Mouse (Mus musculus) embryonic fibroblast, embryonic 13.5 days (primary cell): ENCODE results near the gene Gm21188.
"Not testable (repeated sequence)": the region's sequence is repeated elsewhere in the genome, so short reads cannot be mapped to it uniquely, and the experiment has no call there.

Experiments used
- CTCF ChIP-seq: IDR thresholded peaks from 2 replicates; pipeline ENCODE4 v1.5.1; 2011; ENCODE audit warnings: mild to moderate bottlenecking, control low read depth, low read length, moderate library complexity, borderline replicate concordance; ENCODE audit not compliant: insufficient read depth
- POLR2A ChIP-seq: IDR thresholded peaks from 2 replicates; pipeline ENCODE4 v1.6.1; 2011; ENCODE audit warnings: low read depth, mild to moderate bottlenecking, control low read depth, low read length, moderate library complexity

DNA sequence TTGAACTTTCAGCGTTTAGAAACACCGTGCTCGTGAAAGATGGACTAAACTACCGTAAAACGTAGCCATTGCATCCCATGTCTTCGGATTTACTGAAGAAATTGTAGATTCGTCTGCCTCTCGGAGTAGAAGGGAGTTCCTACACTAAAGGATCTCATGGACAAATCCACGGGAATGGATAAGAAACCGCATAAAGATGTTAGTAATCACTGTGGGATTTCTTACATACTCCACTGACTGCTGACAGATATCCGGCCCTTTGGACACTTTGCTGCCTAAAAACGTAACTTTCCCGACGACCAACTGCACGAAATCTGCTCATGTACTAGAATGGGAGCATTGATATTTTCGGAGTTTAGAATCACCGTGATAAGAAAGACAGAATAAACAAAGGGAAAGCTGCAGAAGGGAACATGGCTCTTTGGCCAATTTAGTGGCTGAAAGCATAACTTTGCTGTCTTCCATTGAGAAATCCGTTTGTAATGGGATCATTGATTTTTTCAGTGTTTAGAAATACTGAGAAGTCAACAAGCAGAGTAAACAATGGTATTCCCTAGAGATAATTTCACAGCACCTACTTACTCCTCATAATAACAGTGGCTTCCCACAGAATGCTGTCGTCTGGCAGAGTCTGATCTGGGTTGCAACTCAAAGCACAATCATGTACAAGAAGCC, 18.3 kb downstream of the Gm21188 start:
- not testable (repeated sequence) for TF ChIP-seq CTCF, POLR2A
